ENCODE assay signal across 29 mouse cellular contexts in genomic region chr16:22606989-22607388, GRCm38 (mm10).
"Had no signal": no experiment of that assay in that cellular context is flagged by ENCODE, and none has a peak within 500 bp of the region (broad histone marks: within the 10 kb centered on the region; RNA-seq: fewer than 3 reads in every experiment).

No protein-coding gene starts in this region.

- H3K27ac ChIP-seq: limb, embryonic 10.5 days; limb, embryonic 12.5 days; limb, embryonic 13.5 days; limb, embryonic 15.5 days; liver, embryonic 12.5 days; liver, embryonic 13.5 days; liver, embryonic 14.5 days; liver, embryonic 15.5 days; lung, embryonic 15.5 days; macrophage; midbrain, embryonic 10.5 days; midbrain, embryonic 12.5 days; midbrain, embryonic 13.5 days; midbrain, embryonic 15.5 days had no signal

- H3K4me3 ChIP-seq: limb, embryonic 10.5 days; limb, embryonic 12.5 days; limb, embryonic 13.5 days; limb, embryonic 15.5 days; liver, embryonic 12.5 days; liver, embryonic 13.5 days; liver, embryonic 15.5 days; lung, embryonic 15.5 days; megakaryocyte, embryonic 14.5 days; midbrain, embryonic 10.5 days; midbrain, embryonic 12.5 days; midbrain, embryonic 13.5 days; midbrain, embryonic 15.5 days; myocyte had no signal

- H3K4me2 ChIP-seq: limb, embryonic 12.5 days; limb, embryonic 13.5 days; limb, embryonic 15.5 days; liver, embryonic 11.5 days; liver, embryonic 12.5 days; liver, embryonic 13.5 days; liver, embryonic 15.5 days; lung, embryonic 14.5 days; lung, embryonic 15.5 days; midbrain, embryonic 11.5 days; midbrain, embryonic 12.5 days; midbrain, embryonic 13.5 days; midbrain, embryonic 15.5 days had no signal

- H3K9ac ChIP-seq: limb, embryonic 12.5 days; limb, embryonic 13.5 days; limb, embryonic 15.5 days; liver, embryonic 12.5 days; liver, embryonic 13.5 days; liver, embryonic 14.5 days; liver, embryonic 15.5 days; liver, postnatal 0 days; lung, embryonic 14.5 days; lung, embryonic 15.5 days; midbrain, embryonic 12.5 days; midbrain, embryonic 13.5 days; midbrain, embryonic 15.5 days had no signal

- H3K4me1 ChIP-seq: limb, embryonic 12.5 days; limb, embryonic 13.5 days; limb, embryonic 15.5 days; liver, embryonic 12.5 days; liver, embryonic 13.5 days; liver, embryonic 15.5 days; lung, embryonic 15.5 days; midbrain, embryonic 12.5 days; midbrain, embryonic 13.5 days; midbrain, embryonic 15.5 days had no signal

- H3K9me3 ChIP-seq: limb, embryonic 10.5 days; limb, embryonic 12.5 days; limb, embryonic 13.5 days; limb, embryonic 15.5 days; liver, embryonic 12.5 days; liver, embryonic 13.5 days; liver, embryonic 15.5 days; lung, embryonic 15.5 days; megakaryocyte, embryonic 14.5 days; midbrain, embryonic 10.5 days; midbrain, embryonic 12.5 days; midbrain, embryonic 13.5 days; midbrain, embryonic 15.5 days had no signal

- H3K36me3 ChIP-seq: limb, embryonic 10.5 days; limb, embryonic 12.5 days; limb, embryonic 13.5 days; limb, embryonic 15.5 days; liver, embryonic 12.5 days; liver, embryonic 13.5 days; liver, embryonic 15.5 days; lung, embryonic 15.5 days; midbrain, embryonic 10.5 days; midbrain, embryonic 12.5 days; midbrain, embryonic 13.5 days; midbrain, embryonic 15.5 days had no signal

- H3K27me3 ChIP-seq: limb, embryonic 12.5 days; limb, embryonic 13.5 days; limb, embryonic 15.5 days; liver, embryonic 12.5 days; liver, embryonic 13.5 days; liver, embryonic 15.5 days; megakaryocyte, embryonic 14.5 days; midbrain, embryonic 12.5 days; midbrain, embryonic 13.5 days; midbrain, embryonic 15.5 days had no signal

- DNase-seq: left cerebral cortex, postnatal 4 days; liver; liver, embryonic 13.5 days; liver, postnatal 0 days; lung, adult 18-20 months; lung, adult 2 months; lung, embryonic 14.5 days; lung, postnatal 10 days; lung, postnatal 14 days; lung, postnatal 36 days; lung, postnatal 4 days; midbrain, embryonic 14.5 days had no signal
